Mouse (Mus musculus): ENCODE data around the gene Tmtc2. TPM values are rescaled to one million over a fixed set of nuclear protein-coding genes. Genes with fewer than 3 reads are reported as not detected.
"Not testable (repeated sequence)": the region's sequence is repeated elsewhere in the genome, so short reads cannot be mapped to it uniquely, and the experiment has no call there.

Tmtc2 gene
- polyA plus RNA-seq, 1 experiment from 2014 or later = 10.9 TPM

- DNase-seq (ENCODE audit: low spot score) = peak; percentile 82
Observed at GRCm38 (mm10) chr10:105238291-105238690, 336.0 kb downstream of the Tmtc2 start.

GRCm38 (mm10) chr10:105232864-105233263, 341.4 kb downstream of the Tmtc2 start:
- Histone ChIP-seq H3K4me3 (ENCODE audit: low read depth, low read length) (no peak overlapping the region), H3K9ac (ENCODE audit: low read length) (no peak overlapping the region), H3K4me2 (ENCODE audit: low read length) (no peak overlapping the region), H3K4me1 (replicated peaks; ENCODE audit: control insufficient read depth, insufficient read depth, low read length) (no peaks in the 10 kb centered on the region), H3K27ac (ENCODE audit: low read depth) (no peak overlapping the region), H3K27me3 (replicated peaks; ENCODE audit: control insufficient read depth, insufficient read depth, low read length) (no peaks in the 10 kb centered on the region), H3K9me3 (ENCODE audit: control insufficient read depth, low read length) (no peaks in the 10 kb centered on the region), H3K36me3 (ENCODE audit: control insufficient read depth, insufficient read depth, low read length) (no peaks in the 10 kb centered on the region)
- WGBS = 92% methylated on average over 2 of the region's 2 CpGs
- ATAC-seq (replicated peaks; ENCODE audit: low FRiP score, low TSS enrichment, low read depth) (no peak), DNase-seq (ENCODE audit: low spot score) (no peak)

More at GRCm38 (mm10) chr10:105238291-105238690, 336.0 kb downstream of the Tmtc2 start:
- not testable (repeated sequence) for H3K9me3 ChIP-seq (ENCODE audit: control insufficient read depth, low read length); H3K4me3 ChIP-seq (ENCODE audit: low read depth, low read length); H3K9ac ChIP-seq (ENCODE audit: low read length); ATAC-seq (replicated peaks; ENCODE audit: low FRiP score, low TSS enrichment, low read depth); H3K27ac ChIP-seq (ENCODE audit: low read depth); H3K36me3 ChIP-seq (ENCODE audit: control insufficient read depth, insufficient read depth, low read length); H3K4me2 ChIP-seq (ENCODE audit: low read length); H3K4me1 ChIP-seq (replicated peaks; ENCODE audit: control insufficient read depth, insufficient read depth, low read length); H3K27me3 ChIP-seq (replicated peaks; ENCODE audit: control insufficient read depth, insufficient read depth, low read length)
- WGBS = 89% methylated on average over 22 of the region's 22 CpGs

GRCm38 (mm10) chr10:105230416-105230815, 343.8 kb downstream of the Tmtc2 start:
- Histone ChIP-seq H3K36me3 (ENCODE audit: control insufficient read depth, insufficient read depth, low read length) (no peaks in the 10 kb centered on the region; the same call in 1 of the 2 replicates), H3K4me2 (ENCODE audit: low read length) (no peak overlapping the region), H3K9me3 (ENCODE audit: control insufficient read depth, low read length) (no peaks in the 10 kb centered on the region), H3K27ac (ENCODE audit: low read depth) (no peak overlapping the region), H3K4me3 (ENCODE audit: low read depth, low read length) (no peak overlapping the region), H3K9ac (ENCODE audit: low read length) (no peak overlapping the region), H3K27me3 (replicated peaks; ENCODE audit: control insufficient read depth, insufficient read depth, low read length) (no peaks in the 10 kb centered on the region), H3K4me1 (replicated peaks; ENCODE audit: control insufficient read depth, insufficient read depth, low read length) (no peaks in the 10 kb centered on the region)
- DNase-seq (ENCODE audit: low spot score) = no peak
- no peak for ATAC-seq (replicated peaks; ENCODE audit: low FRiP score, low TSS enrichment, low read depth)
- 82% methylated on average over 7 of the region's 7 CpGs for WGBS

- H3K27ac ChIP-seq (ENCODE audit: low read depth) = no peak overlapping the region
- ATAC-seq (replicated peaks; ENCODE audit: low FRiP score, low TSS enrichment, low read depth) (no peak), DNase-seq (ENCODE audit: low spot score) (no peak)
- no peak overlapping the region for H3K9ac ChIP-seq (ENCODE audit: low read length)
- WGBS = 93% methylated on average over 2 of the region's 2 CpGs
- H3K4me3 ChIP-seq (ENCODE audit: low read depth, low read length) = no peak overlapping the region
- H3K9me3 ChIP-seq (ENCODE audit: control insufficient read depth, low read length) = no peaks in the 10 kb centered on the region
- H3K36me3 ChIP-seq (ENCODE audit: control insufficient read depth, insufficient read depth, low read length) = no peaks in the 10 kb centered on the region; the same call in 1 of the 2 replicates
- no peaks in the 10 kb centered on the region for H3K4me1 ChIP-seq (replicated peaks; ENCODE audit: control insufficient read depth, insufficient read depth, low read length)
- H3K27me3 ChIP-seq (replicated peaks; ENCODE audit: control insufficient read depth, insufficient read depth, low read length) = no peaks in the 10 kb centered on the region
- H3K4me2 ChIP-seq (ENCODE audit: low read length) = no peak overlapping the region
Observed at GRCm38 (mm10) chr10:105228623-105229022, 345.6 kb downstream of the Tmtc2 start.

- no peak for DNase-seq (ENCODE audit: low spot score)
- Histone ChIP-seq H3K4me1 (replicated peaks; ENCODE audit: control insufficient read depth, insufficient read depth, low read length) (no peaks in the 10 kb centered on the region), H3K9me3 (ENCODE audit: control insufficient read depth, low read length) (no peaks in the 10 kb centered on the region), H3K36me3 (ENCODE audit: control insufficient read depth, insufficient read depth, low read length) (no peaks in the 10 kb centered on the region; the same call in 1 of the 2 replicates), H3K4me3 (ENCODE audit: low read depth, low read length) (no peak overlapping the region), H3K9ac (ENCODE audit: low read length) (no peak overlapping the region), H3K4me2 (ENCODE audit: low read length) (no peak overlapping the region), H3K27ac (ENCODE audit: low read depth) (no peak overlapping the region), H3K27me3 (replicated peaks; ENCODE audit: control insufficient read depth, insufficient read depth, low read length) (no peaks in the 10 kb centered on the region)
- ATAC-seq (replicated peaks; ENCODE audit: low FRiP score, low TSS enrichment, low read depth) = no peak
- 35% methylated on average over 5 of the region's 5 CpGs for WGBS
Observed at GRCm38 (mm10) chr10:105227631-105228030, 346.6 kb downstream of the Tmtc2 start.

- no peak for ATAC-seq (replicated peaks; ENCODE audit: low FRiP score, low TSS enrichment, low read depth)
- 82% methylated on average over 6 of the region's 6 CpGs for WGBS
Observed at GRCm38 (mm10) chr10:105225714-105226113, 348.5 kb downstream of the Tmtc2 start.

GRCm38 (mm10) chr10:105222904-105223303, 351.3 kb downstream of the Tmtc2 start:
- 91% methylated on average over 5 of the region's 5 CpGs for WGBS
- H3K4me2 ChIP-seq (ENCODE audit: low read length) = no peak overlapping the region
- no peak overlapping the region for H3K27ac ChIP-seq (ENCODE audit: low read depth)
- ATAC-seq (replicated peaks; ENCODE audit: low FRiP score, low TSS enrichment, low read depth) (no peak), DNase-seq (ENCODE audit: low spot score) (no peak)
- no peak overlapping the region for H3K4me3 ChIP-seq (ENCODE audit: low read depth, low read length)
- no peaks in the 10 kb centered on the region for H3K9me3 ChIP-seq (ENCODE audit: control insufficient read depth, low read length)
- no peaks in the 10 kb centered on the region for H3K4me1 ChIP-seq (replicated peaks; ENCODE audit: control insufficient read depth, insufficient read depth, low read length)
- H3K36me3 ChIP-seq (ENCODE audit: control insufficient read depth, insufficient read depth, low read length) = no peaks in the 10 kb centered on the region; the same call in 1 of the 2 replicates
- no peaks in the 10 kb centered on the region for H3K27me3 ChIP-seq (replicated peaks; ENCODE audit: control insufficient read depth, insufficient read depth, low read length)
- no peak overlapping the region for H3K9ac ChIP-seq (ENCODE audit: low read length)

More at GRCm38 (mm10) chr10:105225714-105226113, 348.5 kb downstream of the Tmtc2 start:
- H3K9ac ChIP-seq (ENCODE audit: low read length) = no peak overlapping the region
- DNase-seq (ENCODE audit: low spot score) = no peak
- H3K9me3 ChIP-seq (ENCODE audit: control insufficient read depth, low read length) = no peaks in the 10 kb centered on the region
- H3K36me3 ChIP-seq (ENCODE audit: control insufficient read depth, insufficient read depth, low read length) = no peaks in the 10 kb centered on the region; the same call in 1 of the 2 replicates
- H3K4me1 ChIP-seq (replicated peaks; ENCODE audit: control insufficient read depth, insufficient read depth, low read length) = no peaks in the 10 kb centered on the region
- H3K4me3 ChIP-seq (ENCODE audit: low read depth, low read length) = no peak overlapping the region
- H3K27me3 ChIP-seq (replicated peaks; ENCODE audit: control insufficient read depth, insufficient read depth, low read length) = no peaks in the 10 kb centered on the region
- H3K4me2 ChIP-seq (ENCODE audit: low read length) = no peak overlapping the region
- H3K27ac ChIP-seq (ENCODE audit: low read depth) = no peak overlapping the region

- no peaks in the 10 kb centered on the region for H3K27me3 ChIP-seq (replicated peaks; ENCODE audit: control insufficient read depth, insufficient read depth, low read length)
- 82% methylated on average over 10 of the region's 10 CpGs for WGBS
- DNase-seq (ENCODE audit: low spot score) (no peak), ATAC-seq (replicated peaks; ENCODE audit: low FRiP score, low TSS enrichment, low read depth) (no peak)
- H3K36me3 ChIP-seq (ENCODE audit: control insufficient read depth, insufficient read depth, low read length) = no peaks in the 10 kb centered on the region
- no peak overlapping the region for H3K9ac ChIP-seq (ENCODE audit: low read length)
- H3K27ac ChIP-seq (ENCODE audit: low read depth) = no peak overlapping the region
- H3K4me1 ChIP-seq (replicated peaks; ENCODE audit: control insufficient read depth, insufficient read depth, low read length) = no peaks in the 10 kb centered on the region
- no peak overlapping the region for H3K4me3 ChIP-seq (ENCODE audit: low read depth, low read length)
- H3K4me2 ChIP-seq (ENCODE audit: low read length) = no peak overlapping the region
- H3K9me3 ChIP-seq (ENCODE audit: control insufficient read depth, low read length) = no peaks in the 10 kb centered on the region
Observed at GRCm38 (mm10) chr10:105201491-105201890, 372.8 kb downstream of the Tmtc2 start.

- no peak overlapping the region for H3K9ac ChIP-seq (ENCODE audit: low read length)
- H3K27me3 ChIP-seq (replicated peaks; ENCODE audit: control insufficient read depth, insufficient read depth, low read length) = no peaks in the 10 kb centered on the region
- no peak overlapping the region for H3K4me2 ChIP-seq (ENCODE audit: low read length)
- DNase-seq (ENCODE audit: low spot score) (no peak), ATAC-seq (replicated peaks; ENCODE audit: low FRiP score, low TSS enrichment, low read depth) (no peak)
- no peaks in the 10 kb centered on the region for H3K9me3 ChIP-seq (ENCODE audit: control insufficient read depth, low read length)
- no peak overlapping the region for H3K27ac ChIP-seq (ENCODE audit: low read depth)
- H3K4me1 ChIP-seq (replicated peaks; ENCODE audit: control insufficient read depth, insufficient read depth, low read length) = no peaks in the 10 kb centered on the region
- no peaks in the 10 kb centered on the region for H3K36me3 ChIP-seq (ENCODE audit: control insufficient read depth, insufficient read depth, low read length)
- H3K4me3 ChIP-seq (ENCODE audit: low read depth, low read length) = no peak overlapping the region
- WGBS = 71% methylated on average over 2 of the region's 2 CpGs
Observed at GRCm38 (mm10) chr10:105200678-105201077, 373.6 kb downstream of the Tmtc2 start.
